Mouse (Mus musculus): ENCODE data around the gene Ptpn4. TPM values are rescaled to one million over a fixed set of nuclear protein-coding genes. Genes with fewer than 3 reads are reported as not detected.

Ptpn4 gene
- polyA plus RNA-seq, 1 experiment: 1.1 TPM

DNA sequence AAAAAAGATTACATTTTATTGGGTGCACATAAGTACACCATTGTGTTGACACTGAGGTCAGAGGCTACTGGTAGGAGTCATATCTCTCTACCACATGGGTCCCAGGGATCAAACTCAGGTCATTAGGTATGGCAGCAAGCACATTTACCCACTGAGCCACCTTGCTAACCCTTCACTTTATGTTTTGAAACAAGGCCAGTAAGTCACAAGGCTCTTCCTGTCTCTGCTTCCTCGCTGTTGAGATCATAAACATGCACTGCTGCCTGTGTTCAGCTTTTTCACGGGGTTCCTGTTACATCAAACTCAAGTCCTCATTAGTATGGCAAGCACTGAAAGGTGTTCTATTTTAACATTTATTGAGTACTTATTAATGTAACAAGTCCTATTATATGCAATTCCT lies 61.5 kb downstream of the Ptpn4 start:
- Histone ChIP-seq H3K36me3 (ENCODE audit: control insufficient read depth, insufficient read depth) (no peaks in the 10 kb centered on the region), H3K4me3 (no peak overlapping the region), H3K79me2 (ENCODE audit: control insufficient read depth, insufficient read depth) (no peaks in the 10 kb centered on the region), H3ac (ENCODE audit: control insufficient read depth, insufficient read length) (no peak overlapping the region), H3K27me3 (ENCODE audit: control insufficient read depth, insufficient read depth, insufficient read length) (no peaks in the 10 kb centered on the region), H3K4me2 (ENCODE audit: low read depth) (no peak overlapping the region)
- TF ChIP-seq MYOG (IDR thresholded peaks at IDR 0.05; ENCODE audit: control insufficient read depth in 1 of 3, insufficient read depth in 1 of 3, insufficient read length in 2 of 3, low read depth in 2 of 3) (no peak), MAX (IDR thresholded peaks at IDR 0.05; ENCODE audit: low read depth) (no peak), TCF3 (IDR thresholded peaks at IDR 0.05; ENCODE audit: insufficient read length, low read depth) (no peak), SRF (IDR thresholded peaks at IDR 0.05; ENCODE audit: control insufficient read depth, insufficient read length, low read depth) (no peak), E2F4 (IDR thresholded peaks at IDR 0.05; ENCODE audit: insufficient read depth) (no peak), TCF12 (IDR thresholded peaks at IDR 0.05; ENCODE audit: insufficient read depth, poor library complexity, severe bottlenecking) (no peak), POLR2A (IDR thresholded peaks at IDR 0.05; ENCODE audit: insufficient read length, low read depth) (no peak), USF1 (IDR thresholded peaks at IDR 0.05; ENCODE audit: low read depth) (no peak), CEBPB (IDR thresholded peaks at IDR 0.05; ENCODE audit: insufficient read depth, poor library complexity, severe bottlenecking) (no peak), REST (IDR thresholded peaks at IDR 0.05; ENCODE audit: insufficient read depth, insufficient read length) (no peak), MYOD1 (IDR thresholded peaks at IDR 0.05; ENCODE audit: control insufficient read depth in 1 of 3, insufficient read length in 2 of 3, low read depth in 2 of 3) (no peak), POLR2AphosphoS2 (IDR thresholded peaks at IDR 0.05; ENCODE audit: insufficient read length, low read depth) (no peak)

DNA sequence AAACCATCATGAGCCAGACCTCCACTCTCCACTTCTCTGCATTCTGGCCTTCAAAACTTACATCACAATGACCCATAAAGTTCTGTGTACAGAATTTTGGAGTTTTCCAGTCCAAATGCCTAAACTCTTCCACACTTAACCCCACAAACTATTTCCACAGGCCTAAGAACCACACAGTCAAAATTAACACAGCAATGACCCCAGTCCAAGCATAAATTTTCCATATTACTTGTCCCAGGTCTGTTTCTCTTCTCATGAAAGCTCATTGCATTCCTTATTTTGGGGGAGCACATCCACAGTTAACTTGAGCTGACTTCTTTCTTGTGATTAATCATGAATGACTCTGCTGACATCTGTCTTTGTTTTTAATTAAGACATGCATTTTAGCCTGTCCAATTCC lies 101.7 kb downstream of the Ptpn4 start:
- TF ChIP-seq POLR2A (IDR thresholded peaks at IDR 0.05; ENCODE audit: insufficient read length, low read depth) (no peak), POLR2AphosphoS2 (IDR thresholded peaks at IDR 0.05; ENCODE audit: insufficient read length, low read depth) (no peak), MYOG (IDR thresholded peaks at IDR 0.05; ENCODE audit: control insufficient read depth in 1 of 3, insufficient read depth in 1 of 3, insufficient read length in 2 of 3, low read depth in 2 of 3) (no peak), CEBPB (IDR thresholded peaks at IDR 0.05; ENCODE audit: insufficient read depth, poor library complexity, severe bottlenecking) (no peak), MAX (IDR thresholded peaks at IDR 0.05; ENCODE audit: low read depth) (no peak), REST (IDR thresholded peaks at IDR 0.05; ENCODE audit: insufficient read depth, insufficient read length) (no peak), E2F4 (IDR thresholded peaks at IDR 0.05; ENCODE audit: insufficient read depth) (no peak), USF1 (IDR thresholded peaks at IDR 0.05; ENCODE audit: low read depth) (no peak), TCF3 (IDR thresholded peaks at IDR 0.05; ENCODE audit: insufficient read length, low read depth) (no peak), SRF (IDR thresholded peaks at IDR 0.05; ENCODE audit: control insufficient read depth, insufficient read length, low read depth) (no peak)
- no peak overlapping the region for H3ac ChIP-seq (ENCODE audit: control insufficient read depth, insufficient read length)
- no peaks in the 10 kb centered on the region for H3K27me3 ChIP-seq (ENCODE audit: control insufficient read depth, insufficient read depth, insufficient read length)
- H3K4me3 ChIP-seq: no peak overlapping the region
- H3K4me2 ChIP-seq (ENCODE audit: low read depth): no peak overlapping the region
- H3K36me3 ChIP-seq (ENCODE audit: control insufficient read depth, insufficient read depth): peaks cover 21% of the 10 kb centered on the region
- H3K79me2 ChIP-seq (ENCODE audit: control insufficient read depth, insufficient read depth): no peaks in the 10 kb centered on the region

DNA sequence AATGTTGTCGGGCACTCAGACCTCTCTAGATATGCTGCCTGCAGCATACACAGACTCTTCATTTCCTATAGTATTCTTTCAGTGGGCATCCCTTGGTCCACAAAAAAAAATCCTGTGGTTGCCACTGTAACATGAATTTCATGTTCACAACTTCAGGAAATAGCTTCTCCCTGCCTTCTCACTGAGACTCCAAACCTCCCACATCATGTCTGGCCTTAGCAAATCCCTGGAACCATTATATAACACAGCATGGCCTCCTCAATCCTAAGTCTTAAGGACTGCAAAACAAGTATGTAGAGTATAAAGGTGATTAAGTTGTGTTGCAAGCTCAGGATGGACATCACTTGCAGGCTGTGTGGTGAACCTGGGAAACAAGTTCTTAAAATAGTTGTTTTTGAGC lies 102.6 kb downstream of the Ptpn4 start:
- H3K36me3 ChIP-seq (ENCODE audit: control insufficient read depth, insufficient read depth): peaks cover 12% of the 10 kb centered on the region
- no peaks in the 10 kb centered on the region for H3K27me3 ChIP-seq (ENCODE audit: control insufficient read depth, insufficient read depth, insufficient read length)
- no peaks in the 10 kb centered on the region for H3K79me2 ChIP-seq (ENCODE audit: control insufficient read depth, insufficient read depth)
- H3K4me3 ChIP-seq: no peak overlapping the region
- no peak overlapping the region for H3ac ChIP-seq (ENCODE audit: control insufficient read depth, insufficient read length)
- no peak overlapping the region for H3K4me2 ChIP-seq (ENCODE audit: low read depth)
- TF ChIP-seq USF1 (IDR thresholded peaks at IDR 0.05; ENCODE audit: low read depth) (no peak), POLR2A (IDR thresholded peaks at IDR 0.05; ENCODE audit: insufficient read length, low read depth) (no peak), REST (IDR thresholded peaks at IDR 0.05; ENCODE audit: insufficient read depth, insufficient read length) (no peak), MYOD1 (IDR thresholded peaks at IDR 0.05; ENCODE audit: control insufficient read depth in 1 of 3, insufficient read length in 2 of 3, low read depth in 2 of 3) (no peak), SRF (IDR thresholded peaks at IDR 0.05; ENCODE audit: control insufficient read depth, insufficient read length, low read depth) (no peak), TCF12 (IDR thresholded peaks at IDR 0.05; ENCODE audit: insufficient read depth, poor library complexity, severe bottlenecking) (no peak), MYOG (IDR thresholded peaks at IDR 0.05; ENCODE audit: control insufficient read depth in 1 of 3, insufficient read depth in 1 of 3, insufficient read length in 2 of 3, low read depth in 2 of 3) (no peak), MAX (IDR thresholded peaks at IDR 0.05; ENCODE audit: low read depth) (no peak), E2F4 (IDR thresholded peaks at IDR 0.05; ENCODE audit: insufficient read depth) (no peak), TCF3 (IDR thresholded peaks at IDR 0.05; ENCODE audit: insufficient read length, low read depth) (no peak)

- Histone ChIP-seq H3K4me3 (no peak overlapping the region), H3K36me3 (ENCODE audit: control insufficient read depth, insufficient read depth) (peaks cover 4% of the 10 kb centered on the region), H3K4me2 (ENCODE audit: low read depth) (no peak overlapping the region), H3K27me3 (ENCODE audit: control insufficient read depth, insufficient read depth, insufficient read length) (no peaks in the 10 kb centered on the region), H3ac (ENCODE audit: control insufficient read depth, insufficient read length) (no peak overlapping the region), H3K79me2 (ENCODE audit: control insufficient read depth, insufficient read depth) (no peaks in the 10 kb centered on the region)
- no peak for TF ChIP-seq MAX (IDR thresholded peaks at IDR 0.05; ENCODE audit: low read depth)
- TF ChIP-seq POLR2A (IDR thresholded peaks at IDR 0.05; ENCODE audit: insufficient read length, low read depth): no peak
Measured at GRCm38 (mm10) chr1:119731166-119731565, 106.2 kb downstream of the Ptpn4 start.

GRCm38 (mm10) chr1:119713017-119713416 lies 124.4 kb downstream of the Ptpn4 start:
- TF ChIP-seq MYOD1 (IDR thresholded peaks at IDR 0.05; ENCODE audit: control insufficient read depth in 1 of 3, insufficient read length in 2 of 3, low read depth in 2 of 3) (no peak), SRF (IDR thresholded peaks at IDR 0.05; ENCODE audit: control insufficient read depth, insufficient read length, low read depth) (no peak), TCF3 (IDR thresholded peaks at IDR 0.05; ENCODE audit: insufficient read length, low read depth) (no peak), POLR2A (IDR thresholded peaks at IDR 0.05; ENCODE audit: insufficient read length, low read depth) (no peak), POLR2AphosphoS2 (IDR thresholded peaks at IDR 0.05; ENCODE audit: insufficient read length, low read depth) (no peak), E2F4 (IDR thresholded peaks at IDR 0.05; ENCODE audit: insufficient read depth) (no peak), MYOG (IDR thresholded peaks at IDR 0.05; ENCODE audit: control insufficient read depth in 1 of 3, insufficient read depth in 1 of 3, insufficient read length in 2 of 3, low read depth in 2 of 3) (no peak), REST (IDR thresholded peaks at IDR 0.05; ENCODE audit: insufficient read depth, insufficient read length) (no peak), TCF12 (IDR thresholded peaks at IDR 0.05; ENCODE audit: insufficient read depth, poor library complexity, severe bottlenecking) (no peak), USF1 (IDR thresholded peaks at IDR 0.05; ENCODE audit: low read depth) (no peak), MAX (IDR thresholded peaks at IDR 0.05; ENCODE audit: low read depth) (no peak)

More at GRCm38 (mm10) chr1:119713017-119713416, 124.4 kb downstream of the Ptpn4 start:
- H3K36me3 ChIP-seq (ENCODE audit: control insufficient read depth, insufficient read depth): peaks cover 6% of the 10 kb centered on the region
- H3K4me2 ChIP-seq (ENCODE audit: low read depth): no peak overlapping the region
- H3K4me3 ChIP-seq: no peak overlapping the region
- H3K27me3 ChIP-seq (ENCODE audit: control insufficient read depth, insufficient read depth, insufficient read length): no peaks in the 10 kb centered on the region
- no peaks in the 10 kb centered on the region for H3K79me2 ChIP-seq (ENCODE audit: control insufficient read depth, insufficient read depth)
- no peak overlapping the region for H3ac ChIP-seq (ENCODE audit: control insufficient read depth, insufficient read length)

Measured in myocyte (in vitro differentiated cells).